Mouse (Mus musculus) forebrain, embryonic 12.5 days (tissue): Measurements from ENCODE around the gene Setmar. TPM values are rescaled to one million over a fixed set of nuclear protein-coding genes. Genes with fewer than 3 reads are reported as not detected.
A peak's percentile ranks its signal among the peaks of the same experiment; 100 is the strongest.
"Not testable (repeated sequence)": the region's sequence is repeated elsewhere in the genome, so short reads cannot be mapped to it uniquely, and the experiment has no call there.

Source experiments
- ATAC-seq: fragments of 200-750 bp; cut with Nextera tagmentation; 2 replicates; pipeline ENCODE4 v1.8.0; 2017; ENCODE audit warnings: moderate TSS enrichment; ENCODE audit not compliant: low FRiP score
- H3K27ac ChIP-seq: fragments of 300-500 bp; sonication (generic); 2 replicates; pipeline ENCODE4 v1.5.1; 2016; ENCODE audit warnings: mild to moderate bottlenecking
- H3K27me3 ChIP-seq: fragments of 300-500 bp; sonication (generic); 2 replicates; pipeline ENCODE4 v1.6.1; 2016; ENCODE audit warnings: mild to moderate bottlenecking
- H3K36me3 ChIP-seq: fragments of 300-500 bp; sonication (generic); replicated peaks from 2 replicates; pipeline ENCODE4 v1.6.1; 2016; ENCODE audit warnings: mild to moderate bottlenecking
- H3K4me1 ChIP-seq: fragments of 300-500 bp; sonication (generic); 2 replicates; pipeline ENCODE4 v1.6.1; 2016
- H3K4me2 ChIP-seq: fragments of 300-500 bp; sonication (generic); 2 replicates; pipeline ENCODE4 v1.6.1; 2016; ENCODE audit warnings: mild to moderate bottlenecking, moderate library complexity
- H3K4me3 ChIP-seq: fragments of 300-500 bp; sonication (generic); replicated peaks from 2 replicates; pipeline ENCODE4 v1.5.1; 2016; ENCODE audit warnings: mild to moderate bottlenecking
- H3K9ac ChIP-seq: fragments of 300-500 bp; sonication (generic); 2 replicates; pipeline ENCODE4 v1.6.1; 2016; ENCODE audit warnings: mild to moderate bottlenecking
- H3K9me3 ChIP-seq: fragments of 300-500 bp; sonication (generic); 2 replicates; pipeline ENCODE4 v1.6.1; 2016
- WGBS: fragments of 180-500 bp; shearing (Covaris S2); methylation state at CpG from one replicate; pipeline ENCODE4 v1.1.7; 2016; 5-methylcytosine and 5-hydroxymethylcytosine counted together
- polyA plus RNA-seq: library from polyadenylated mRNA; unstranded; fragments of >200 nt; fragmentation: Nextera tagmentation; extraction: Ambion mirVana; gene quantifications from 2 replicates; pipeline ENCODE4 v1.2.1, GENCODE M21; 2016

Setmar gene
- polyA plus RNA-seq, result 7.3 and 8.3 TPM in 2 replicates

- under 1% methylated on average over 24 of the region's 24 CpGs for WGBS
- peak within 1 kb of the TSS; percentile 44 for H3K4me3 ChIP-seq
Measured at GRCm38 (mm10) chr6:108064918-108065526, at the start of gene Setmar. Gene Setmar, plus strand, starts transcription at chr6:108065045.

DNA sequence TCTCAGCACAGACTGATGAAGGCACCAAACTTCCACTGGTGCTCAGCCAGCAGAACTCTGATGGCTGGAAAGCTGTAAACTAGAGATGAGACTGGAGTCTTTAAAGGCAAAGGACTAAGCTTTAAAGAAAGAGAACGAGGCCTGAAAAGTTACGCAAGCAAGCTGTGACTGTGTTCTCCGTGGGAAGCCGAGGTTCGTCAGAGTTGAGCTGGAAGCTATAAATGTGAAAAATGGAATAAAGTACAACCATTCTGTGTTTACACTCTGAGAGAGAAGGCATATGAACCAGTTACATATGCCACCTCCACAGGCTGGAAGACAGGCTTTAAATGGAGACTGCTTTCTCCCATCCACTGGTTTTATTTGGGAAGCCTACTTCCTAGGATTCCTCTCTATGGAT, 43.2 kb upstream of the Setmar start:
- Histone ChIP-seq H3K4me2 (no peak overlapping the region), H3K36me3 (no peaks in the 10 kb centered on the region), H3K27ac (no peak overlapping the region), H3K4me1 (no peaks in the 10 kb centered on the region), H3K4me3 (no peak overlapping the region), H3K9me3 (no peaks in the 10 kb centered on the region), H3K27me3 (no peaks in the 10 kb centered on the region), H3K9ac (no peak overlapping the region)
- no peak for ATAC-seq
- 84% methylated on average over 5 of the region's 5 CpGs for WGBS

More at GRCm38 (mm10) chr6:108064918-108065526, at the start of gene Setmar:
- Histone ChIP-seq H3K4me2 (peak within 1 kb of the TSS; percentile 59), H3K27ac (peak within 1 kb of the TSS; percentile 75), H3K36me3 (no peaks in the 10 kb centered on the region), H3K27me3 (no peaks in the 10 kb centered on the region), H3K9me3 (no peaks in the 10 kb centered on the region), H3K4me1 (0 out of 2 replicates have a peak, but pooled peaks cover 3% of the 10 kb centered on the region), H3K9ac (0 out of 2 replicates have a peak within 1 kb of the TSS, but pooled peaks have one; percentile 25)
- ATAC-seq, result peak; percentile 97

- not testable (repeated sequence) for H3K36me3 ChIP-seq, H3K4me2 ChIP-seq, H3K4me3 ChIP-seq, H3K27me3 ChIP-seq, H3K9ac ChIP-seq, ATAC-seq, H3K9me3 ChIP-seq, H3K27ac ChIP-seq, H3K4me1 ChIP-seq
- 10% methylated on average over 2 of the region's 2 CpGs for WGBS
Measured at GRCm38 (mm10) chr6:108055041-108055440, 9.8 kb upstream of the Setmar start.

DNA sequence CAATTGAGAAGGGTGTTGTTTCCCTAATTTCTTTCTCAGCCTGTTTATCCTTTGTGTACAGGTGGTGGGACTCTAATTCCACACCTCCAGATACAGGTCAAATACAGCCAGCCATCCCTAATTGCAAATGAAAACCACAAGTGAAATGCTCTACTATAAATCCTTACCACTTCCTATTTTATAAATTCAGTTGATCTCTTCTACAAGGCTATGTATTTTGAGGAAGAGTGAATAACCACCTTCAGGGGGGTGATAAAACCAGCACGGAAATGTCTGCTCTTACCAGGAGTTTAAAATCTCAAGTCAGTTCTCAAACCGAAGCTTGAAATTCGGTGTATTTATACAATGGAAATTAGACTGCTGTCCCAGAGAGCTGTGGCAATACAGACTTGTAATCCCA, 8.9 kb upstream of the Setmar start:
- no peak for ATAC-seq
- H3K27ac ChIP-seq, result no peak overlapping the region
- H3K4me3 ChIP-seq, result no peak overlapping the region
- H3K4me1 ChIP-seq, result no peaks in the 10 kb centered on the region
- no peaks in the 10 kb centered on the region for H3K27me3 ChIP-seq
- no peak overlapping the region for H3K4me2 ChIP-seq
- H3K9ac ChIP-seq, result no peak overlapping the region
- H3K9me3 ChIP-seq, result no peaks in the 10 kb centered on the region
- WGBS, result 91% methylated on average over 3 of the region's 3 CpGs
- no peaks in the 10 kb centered on the region for H3K36me3 ChIP-seq

GRCm38 (mm10) chr6:108057353-108057752, 7.5 kb upstream of the Setmar start:
- no peaks in the 10 kb centered on the region for H3K36me3 ChIP-seq
- WGBS, result 79% methylated on average over 4 of the region's 4 CpGs
- H3K9me3 ChIP-seq, result no peaks in the 10 kb centered on the region
- no peak overlapping the region for H3K4me3 ChIP-seq
- no peaks in the 10 kb centered on the region for H3K27me3 ChIP-seq
- H3K9ac ChIP-seq, result no peak overlapping the region
- no peak for ATAC-seq
- no peak overlapping the region for H3K4me2 ChIP-seq
- no peaks in the 10 kb centered on the region for H3K4me1 ChIP-seq
- no peak overlapping the region for H3K27ac ChIP-seq

- H3K9ac ChIP-seq, result no peak overlapping the region
- H3K27me3 ChIP-seq, result no peaks in the 10 kb centered on the region
- H3K27ac ChIP-seq, result no peak overlapping the region
- no peaks in the 10 kb centered on the region for H3K9me3 ChIP-seq
- no peak overlapping the region for H3K4me2 ChIP-seq
- no peaks in the 10 kb centered on the region for H3K36me3 ChIP-seq
- no peak overlapping the region for H3K4me3 ChIP-seq
- 91% methylated on average over 5 of the region's 5 CpGs for WGBS
- ATAC-seq, result no peak
- no peaks in the 10 kb centered on the region for H3K4me1 ChIP-seq
Measured at GRCm38 (mm10) chr6:108058066-108058465, 6.8 kb upstream of the Setmar start.

DNA sequence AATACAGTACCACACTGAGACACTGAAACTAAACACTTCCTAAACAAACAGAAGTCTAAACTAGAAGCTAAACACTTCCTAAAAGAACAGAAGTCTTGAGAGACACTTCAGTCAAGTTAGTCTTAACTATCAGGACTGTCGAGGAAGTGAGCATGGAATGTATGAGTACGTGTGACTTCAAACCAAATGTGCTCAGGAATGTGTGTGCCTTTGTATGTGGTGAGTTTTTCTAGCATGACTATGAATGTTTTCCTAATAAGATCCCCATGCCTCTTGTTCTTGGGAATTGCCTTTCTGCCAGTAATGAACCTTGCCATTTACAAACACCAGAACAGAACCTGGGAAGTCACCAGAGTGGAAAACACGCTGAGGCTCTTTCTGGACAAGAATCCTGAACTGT, 3.7 kb upstream of the Setmar start:
- H3K36me3 ChIP-seq, result no peaks in the 10 kb centered on the region
- H3K9me3 ChIP-seq, result no peaks in the 10 kb centered on the region
- no peak overlapping the region for H3K9ac ChIP-seq
- H3K27me3 ChIP-seq, result no peaks in the 10 kb centered on the region
- H3K27ac ChIP-seq, result no peak overlapping the region
- WGBS, result 80% methylated on average over 3 of the region's 3 CpGs
- H3K4me2 ChIP-seq, result no peak overlapping the region
- 0 out of 2 replicates have a peak, but pooled peaks cover 3% of the 10 kb centered on the region for H3K4me1 ChIP-seq
- ATAC-seq, result no peak
- H3K4me3 ChIP-seq, result no peak overlapping the region

GRCm38 (mm10) chr6:108065583-108065982, 738 bp downstream of the Setmar start:
- no peak for ATAC-seq
- Histone ChIP-seq H3K4me2 (peak overlapping the region; percentile 59), H3K27me3 (no peaks in the 10 kb centered on the region), H3K9me3 (no peaks in the 10 kb centered on the region), H3K27ac (peak overlapping the region; percentile 75), H3K4me1 (0 out of 2 replicates have a peak, but pooled peaks cover 3% of the 10 kb centered on the region), H3K36me3 (no peaks in the 10 kb centered on the region), H3K9ac (0 out of 2 replicates have a peak overlapping the region, but pooled peaks have one; percentile 25), H3K4me3 (peak overlapping the region; percentile 44)
- WGBS, result 11% methylated on average over 3 of the region's 6 CpGs

GRCm38 (mm10) chr6:108070947-108071346, 6.1 kb downstream of the Setmar start:
- no peaks in the 10 kb centered on the region for H3K9me3 ChIP-seq
- no peak for ATAC-seq
- H3K4me2 ChIP-seq, result no peak overlapping the region
- 0 out of 2 replicates have a peak, but pooled peaks cover 1% of the 10 kb centered on the region for H3K4me1 ChIP-seq
- H3K9ac ChIP-seq, result no peak overlapping the region
- WGBS, result 90% methylated on average over 7 of the region's 7 CpGs
- H3K36me3 ChIP-seq, result peaks cover 15% of the 10 kb centered on the region
- H3K4me3 ChIP-seq, result no peak overlapping the region
- no peaks in the 10 kb centered on the region for H3K27me3 ChIP-seq
- no peak overlapping the region for H3K27ac ChIP-seq

DNA sequence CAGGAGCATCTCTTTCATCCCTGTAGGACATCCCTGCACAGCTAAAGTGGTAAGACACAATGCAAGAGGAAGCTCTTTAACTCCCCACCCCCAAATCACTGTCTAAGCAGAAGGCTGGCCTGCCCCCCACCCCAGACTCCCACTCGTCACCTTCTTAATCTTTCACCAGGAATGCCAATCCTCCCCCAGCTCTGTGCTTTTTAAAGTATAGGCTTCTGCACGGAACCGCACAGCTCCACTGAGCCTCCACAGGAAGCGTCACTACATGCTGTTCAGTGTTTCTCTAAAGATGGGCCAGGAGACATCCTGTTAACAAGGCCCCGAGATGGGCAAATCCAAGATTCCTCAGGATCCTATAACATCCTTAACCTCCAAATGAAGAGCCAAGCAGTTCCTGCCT, 8.2 kb downstream of the Setmar start:
- Histone ChIP-seq H3K4me2 (no peak overlapping the region), H3K27me3 (no peaks in the 10 kb centered on the region), H3K36me3 (peaks cover 18% of the 10 kb centered on the region), H3K4me3 (no peak overlapping the region), H3K27ac (no peak overlapping the region), H3K4me1 (no peaks in the 10 kb centered on the region), H3K9me3 (no peaks in the 10 kb centered on the region), H3K9ac (no peak overlapping the region)
- 86% methylated on average over 5 of the region's 5 CpGs for WGBS
- no peak for ATAC-seq

- H3K9me3 ChIP-seq, result no peaks in the 10 kb centered on the region
- no peak for ATAC-seq
Measured at GRCm38 (mm10) chr6:108073931-108074330, 9.1 kb downstream of the Setmar start.

GRCm38 (mm10) chr6:108074624-108075023, 9.8 kb downstream of the Setmar start:
- WGBS, result 90% methylated on average over 10 of the region's 10 CpGs
- no peak for ATAC-seq
- Histone ChIP-seq H3K4me3 (no peak overlapping the region), H3K9ac (no peak overlapping the region), H3K27ac (no peak overlapping the region), H3K36me3 (peaks cover 18% of the 10 kb centered on the region), H3K4me2 (no peak overlapping the region), H3K9me3 (no peaks in the 10 kb centered on the region), H3K27me3 (no peaks in the 10 kb centered on the region), H3K4me1 (no peaks in the 10 kb centered on the region)

More at GRCm38 (mm10) chr6:108073931-108074330, 9.1 kb downstream of the Setmar start:
- 89% methylated on average over 2 of the region's 2 CpGs for WGBS
- peaks cover 18% of the 10 kb centered on the region for H3K36me3 ChIP-seq
- H3K27ac ChIP-seq, result no peak overlapping the region
- no peak overlapping the region for H3K4me2 ChIP-seq
- no peak overlapping the region for H3K4me3 ChIP-seq
- H3K27me3 ChIP-seq, result no peaks in the 10 kb centered on the region
- no peak overlapping the region for H3K9ac ChIP-seq
- no peaks in the 10 kb centered on the region for H3K4me1 ChIP-seq

DNA sequence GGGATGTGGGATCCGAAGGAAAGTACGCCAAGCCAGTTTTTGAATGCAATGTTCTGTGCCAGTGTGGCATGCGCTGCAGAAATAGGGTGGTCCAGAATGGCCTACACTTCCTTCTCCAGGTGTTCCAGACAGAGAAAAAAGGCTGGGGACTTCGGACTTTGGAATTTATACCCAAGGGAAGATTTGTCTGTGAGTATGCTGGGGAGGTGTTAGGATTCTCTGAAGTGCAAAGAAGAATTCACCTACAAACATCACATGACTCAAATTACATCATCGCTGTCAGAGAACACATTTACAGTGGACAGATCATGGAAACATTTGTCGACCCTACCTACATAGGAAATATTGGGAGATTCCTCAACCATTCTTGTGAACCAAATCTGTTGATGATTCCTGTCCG, 11.0 kb downstream of the Setmar start:
- no peak for ATAC-seq
- Histone ChIP-seq H3K4me2 (no peak overlapping the region), H3K4me1 (no peaks in the 10 kb centered on the region), H3K9me3 (no peaks in the 10 kb centered on the region), H3K4me3 (no peak overlapping the region), H3K27me3 (no peaks in the 10 kb centered on the region), H3K36me3 (peaks cover 18% of the 10 kb centered on the region), H3K27ac (no peak overlapping the region), H3K9ac (no peak overlapping the region)
- WGBS, result 96% methylated on average over 7 of the region's 7 CpGs
